Mouse (Mus musculus) MEL (cell line): ENCODE measurements around the gene Gm9945.

Experiments
- CHD2 ChIP-seq: IDR thresholded peaks from 2 replicates; pipeline ENCODE4 v1.6.1; 2011; ENCODE audit warnings: low read length, improper control_type of control experiment
- CTCF ChIP-seq, 3 experiments: IDR thresholded peaks in 2 of 3; conservative IDR thresholded peaks in 1 of 3; 2 replicates each; pipeline ENCODE4 v1.5.1; 2011 to 2012; ENCODE audit warnings: low read length in 3 of 3, low read depth in 2 of 3, mild to moderate bottlenecking in 2 of 3, improper control_type of control experiment in 1 of 3, inconsistent platforms in 1 of 3, mixed read lengths in 1 of 3, moderate library complexity in 1 of 3; ENCODE audit not compliant: control insufficient read depth in 1 of 3, insufficient read depth in 1 of 3, poor library complexity in 1 of 3, severe bottlenecking in 1 of 3
- EP300 ChIP-seq, 2 experiments: IDR thresholded peaks; 2 replicates each; pipeline ENCODE4 v1.6.1; 2011; ENCODE audit warnings: improper control_type of control experiment in 2 of 2, low read length in 2 of 2, low read depth in 1 of 2, mild to moderate bottlenecking in 1 of 2
- HCFC1 ChIP-seq: IDR thresholded peaks from 2 replicates; pipeline ENCODE4 v1.6.1; 2012; ENCODE audit warnings: low read depth, mild to moderate bottlenecking, inconsistent platforms, low read length, improper control_type of control experiment, moderate library complexity
- MAFK ChIP-seq: IDR thresholded peaks from 2 replicates; pipeline ENCODE4 v1.6.1; 2011; ENCODE audit warnings: low read depth, mild to moderate bottlenecking, low read length, improper control_type of control experiment, borderline replicate concordance
- MYB ChIP-seq: IDR thresholded peaks from 2 replicates; pipeline ENCODE4 v1.6.1; 2011; ENCODE audit warnings: mild to moderate bottlenecking, low read depth, low read length, improper control_type of control experiment
- POLR2A ChIP-seq, 2 experiments: IDR thresholded peaks; 2 replicates each; pipeline ENCODE4 v1.6.1; 2011 to 2012; ENCODE audit warnings: low read length in 2 of 2, mild to moderate bottlenecking in 2 of 2, control low read depth in 1 of 2, improper control_type of control experiment in 1 of 2, low read depth in 1 of 2, moderate library complexity in 1 of 2; ENCODE audit not compliant: control insufficient read depth in 1 of 2, insufficient read depth in 1 of 2, poor library complexity in 1 of 2
- POLR2AphosphoS2 ChIP-seq: IDR thresholded peaks from 2 replicates; pipeline ENCODE4 v1.6.1; 2011; ENCODE audit warnings: low read length, improper control_type of control experiment
- POLR2AphosphoS5 ChIP-seq: IDR thresholded peaks from 2 replicates; pipeline ENCODE4 v1.6.1; 2012; ENCODE audit warnings: low read depth, borderline replicate concordance, mild to moderate bottlenecking, inconsistent platforms, low read length, moderate library complexity, mixed read lengths
- RCOR1 ChIP-seq: IDR thresholded peaks from 2 replicates; pipeline ENCODE4 v1.6.1; 2012; ENCODE audit warnings: low read depth, mild to moderate bottlenecking, inconsistent platforms, low read length, improper control_type of control experiment
- TAL1 ChIP-seq: IDR thresholded peaks from 2 replicates; pipeline ENCODE4 v1.6.1; 2012; ENCODE audit warnings: mild to moderate bottlenecking, inconsistent platforms, low read length, moderate library complexity, mixed read lengths
- TCF12 ChIP-seq: IDR thresholded peaks from 2 replicates; pipeline ENCODE4 v1.6.1; 2014; ENCODE audit warnings: low read depth, mild to moderate bottlenecking, inconsistent platforms, low read length, improper control_type of control experiment, moderate library complexity

- TF ChIP-seq EP300 (IDR thresholded peaks at IDR 0.05; ENCODE audit: low read depth in 1 of 2, low read length in 2 of 2) (no peak), CTCF (IDR thresholded peaks at IDR 0.05 in 2 of 3, conservative IDR thresholded peaks at IDR 0.05 in 1 of 3; ENCODE audit: control insufficient read depth in 1 of 3, insufficient read depth in 1 of 3, low read depth in 2 of 3, low read length in 3 of 3, poor library complexity in 1 of 3, severe bottlenecking in 1 of 3) (no peak), POLR2A (IDR thresholded peaks at IDR 0.05; ENCODE audit: control insufficient read depth in 1 of 2, insufficient read depth in 1 of 2, low read depth in 1 of 2, low read length in 2 of 2, poor library complexity in 1 of 2) (no peak), TAL1 (no peak), POLR2AphosphoS2 (no peak), MAFK (no peak), MYB (no peak), POLR2AphosphoS5 (no peak), TCF12 (no peak), RCOR1 (no peak), CHD2 (no peak), HCFC1 (no peak)
Observed at GRCm38 (mm10) chr11:53435504-53435903, 44.5 kb upstream of the Gm9945 start.
